Mouse (Mus musculus) ES-Bruce4 (cell line): Measurements from ENCODE around the gene Dtnb.

Experiments used
- CTCF ChIP-seq: IDR thresholded peaks from one replicate; pipeline ENCODE4 v1.8.1; 2011; ENCODE audit warnings: low read depth, low read length
- EP300 ChIP-seq: IDR thresholded peaks from 2 replicates; pipeline ENCODE4 v1.6.1; 2011; ENCODE audit warnings: low read depth, low read length; ENCODE audit not compliant: insufficient read depth

- TF ChIP-seq EP300 (no peak), CTCF (no peak)
These were observed 198.4 kb downstream of the Dtnb start for GRCm38 (mm10) chr12:3770546-3770945.
